Mouse (Mus musculus) urinary bladder, postnatal 36 days (tissue): ENCODE results near the gene Tspan4.
"Not testable (repeated sequence)": the region's sequence is repeated elsewhere in the genome, so short reads cannot be mapped to it uniquely, and the experiment has no call there.

ENCODE experiments used
- DNase-seq, 2 experiments: peaks; one replicate each; pipeline ENCODE4 v3.0.0; 2022; ENCODE audit warnings: low spot score in 2 of 2, mixed read lengths in 1 of 2

Gene Tspan4

GRCm38 (mm10) chr7:141439140-141439679, 35.8 kb upstream of the Tspan4 start:
- no peak for DNase-seq

GRCm38 (mm10) chr7:141439811-141440210, 35.2 kb upstream of the Tspan4 start:
- no peak for DNase-seq

DNA sequence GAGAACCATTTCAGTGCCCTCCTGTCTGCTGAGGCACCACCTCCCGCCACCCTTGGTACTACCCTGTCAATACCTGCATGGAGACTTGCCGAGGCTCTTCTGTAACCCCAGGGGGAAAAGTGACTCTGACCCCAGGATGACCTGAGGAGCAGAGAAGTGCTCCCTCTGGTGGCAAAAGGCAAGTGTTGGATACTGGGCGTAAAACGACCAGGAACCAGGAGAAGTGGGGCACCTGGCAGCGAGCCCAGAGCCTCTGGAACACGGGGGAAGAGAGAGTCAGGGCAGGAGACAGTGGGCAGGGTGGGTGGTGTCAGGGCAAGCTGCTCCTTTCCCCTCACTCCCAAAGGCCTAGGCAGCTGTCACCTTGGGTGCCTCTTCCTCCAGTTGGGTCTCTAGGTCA, 34.4 kb upstream of the Tspan4 start:
- no peak for DNase-seq

GRCm38 (mm10) chr7:141441460-141441859, 33.6 kb upstream of the Tspan4 start:
- DNase-seq = no peak

- DNase-seq = no peak
Observed at GRCm38 (mm10) chr7:141442199-141442598, 32.8 kb upstream of the Tspan4 start.

DNA sequence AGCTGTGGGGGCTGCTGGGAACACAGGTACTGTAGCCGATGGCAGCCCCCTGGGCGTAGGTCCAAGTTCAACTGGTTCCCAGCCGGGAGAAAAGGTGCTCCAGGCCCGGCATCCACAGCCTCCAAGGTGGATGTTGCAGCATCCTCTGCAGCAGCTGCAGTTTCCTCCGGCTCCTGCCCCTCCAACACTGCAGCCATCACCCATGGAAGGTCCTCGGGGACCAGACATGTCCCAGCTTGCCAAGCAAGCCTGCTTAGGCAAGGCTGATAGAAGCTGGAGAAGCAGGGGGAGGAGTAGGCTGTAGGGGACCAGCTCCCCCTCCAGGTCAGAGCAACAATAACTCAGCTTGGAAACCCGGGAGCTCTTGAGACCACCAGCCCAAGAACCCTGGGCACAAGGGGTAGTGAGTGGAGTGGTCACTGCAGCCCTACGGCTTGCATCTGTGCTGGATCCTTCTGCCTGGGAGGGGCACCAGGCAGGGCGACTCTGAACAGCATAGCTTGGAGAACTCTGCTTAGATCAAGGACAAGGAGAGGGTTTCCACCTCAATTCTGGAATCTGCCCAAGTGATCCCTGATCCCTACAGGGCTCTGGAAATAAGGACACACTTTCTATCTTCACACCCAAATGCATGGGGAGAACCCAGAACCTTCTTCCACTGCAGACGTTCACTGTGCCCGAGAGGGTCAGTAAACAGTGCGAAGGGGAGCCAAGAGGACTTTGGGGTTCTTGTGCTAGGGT, 31.8 kb upstream of the Tspan4 start:
- DNase-seq = no peak

DNA sequence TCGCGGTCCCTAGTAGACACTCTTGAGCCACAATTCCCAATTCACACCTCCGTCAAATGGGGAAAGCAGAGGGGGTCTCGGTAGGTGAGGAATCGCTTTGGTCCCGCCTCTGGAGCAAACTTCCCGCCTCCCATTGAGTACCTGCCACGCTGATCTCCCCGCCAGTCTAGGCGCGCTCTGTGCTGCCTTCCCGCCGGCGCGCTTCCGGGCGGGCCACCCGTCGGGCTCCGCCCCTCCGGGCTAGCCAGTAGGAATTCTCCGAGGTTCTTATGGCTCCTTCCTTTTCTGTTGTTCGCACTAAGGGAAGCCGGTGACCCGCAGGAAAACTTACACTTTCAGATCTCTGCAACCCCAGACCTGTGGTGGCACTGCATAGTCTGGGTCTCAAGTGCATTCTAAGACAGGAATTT, 31.2 kb upstream of the Tspan4 start, which contains the start of gene Pidd1:
Gene Pidd1, minus strand, starts transcription at position 198 of the 410 bp plus-strand sequence.
- peak in 1 of 2 experiments; percentile 69 for DNase-seq

DNA sequence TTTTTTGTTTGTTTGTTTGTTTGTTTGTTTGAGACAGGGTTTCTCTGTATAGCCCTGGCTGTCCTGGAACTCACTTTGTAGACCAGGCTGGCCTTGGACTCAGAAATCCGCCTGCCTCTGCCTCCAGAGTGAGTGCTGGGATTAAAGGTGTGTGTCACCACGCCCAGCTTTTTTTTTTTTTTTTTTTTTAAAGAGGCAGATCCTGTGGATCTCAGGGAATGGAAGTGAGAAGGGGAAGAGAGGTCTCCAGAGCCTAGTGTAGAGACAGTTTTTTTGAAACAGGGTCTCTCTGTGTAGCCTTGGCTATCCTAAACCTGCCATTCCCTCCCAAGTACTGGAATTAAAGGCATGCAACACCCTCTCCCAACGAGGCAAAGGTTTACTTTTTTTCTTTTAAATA, 28.7 kb upstream of the Tspan4 start:
- DNase-seq = not testable (repeated sequence)

DNA sequence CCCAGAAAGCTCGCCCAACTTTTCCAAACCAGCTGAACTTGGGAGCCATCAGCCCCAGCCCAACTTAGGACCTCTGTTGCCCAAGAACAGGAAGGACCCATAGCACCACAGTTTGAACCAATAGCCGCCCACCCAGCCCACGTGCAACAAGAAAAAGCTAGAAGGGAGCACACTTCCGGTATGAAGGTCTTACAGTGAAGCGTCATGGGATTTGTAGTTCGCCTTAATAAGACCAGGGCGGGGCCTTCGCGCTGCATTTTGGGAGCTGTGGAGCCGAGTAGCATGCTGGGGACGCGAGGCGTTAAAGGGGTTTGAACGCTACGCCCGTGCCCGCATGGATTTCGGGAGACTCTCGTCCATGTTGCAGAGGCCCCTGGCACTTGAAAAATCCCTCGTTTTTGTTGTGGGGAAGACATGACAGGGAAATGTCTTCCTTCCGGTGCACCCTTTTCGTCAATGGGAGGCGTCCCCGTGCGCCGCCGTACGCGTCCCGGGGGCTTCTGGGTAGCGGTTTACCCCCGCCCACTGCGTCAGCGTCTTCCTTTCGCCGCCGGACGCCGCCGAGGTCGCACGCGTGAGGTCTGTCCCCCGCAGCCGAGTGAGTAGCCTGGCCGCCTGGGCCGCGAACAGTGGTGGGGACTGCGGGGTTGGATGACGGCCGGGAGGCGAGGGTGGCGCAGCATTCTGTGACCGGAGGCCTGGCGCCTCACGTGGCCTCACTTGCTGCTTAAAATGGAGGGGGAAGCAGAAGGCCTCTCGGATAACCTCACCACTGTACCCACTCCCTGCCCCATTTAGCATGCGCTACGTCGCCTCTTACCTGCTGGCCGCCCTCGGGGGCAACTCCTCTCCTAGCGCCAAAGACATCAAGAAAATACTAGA, 27.7 kb upstream of the Tspan4 start, which contains the start of gene Rplp2:
Gene Rplp2, plus strand, starts transcription at position 261 of the 882 bp plus-strand sequence.
- DNase-seq = peak; percentile 90 to 94

GRCm38 (mm10) chr7:141451928-141452327, 23.1 kb upstream of the Tspan4 start:
- DNase-seq = no peak

DNA sequence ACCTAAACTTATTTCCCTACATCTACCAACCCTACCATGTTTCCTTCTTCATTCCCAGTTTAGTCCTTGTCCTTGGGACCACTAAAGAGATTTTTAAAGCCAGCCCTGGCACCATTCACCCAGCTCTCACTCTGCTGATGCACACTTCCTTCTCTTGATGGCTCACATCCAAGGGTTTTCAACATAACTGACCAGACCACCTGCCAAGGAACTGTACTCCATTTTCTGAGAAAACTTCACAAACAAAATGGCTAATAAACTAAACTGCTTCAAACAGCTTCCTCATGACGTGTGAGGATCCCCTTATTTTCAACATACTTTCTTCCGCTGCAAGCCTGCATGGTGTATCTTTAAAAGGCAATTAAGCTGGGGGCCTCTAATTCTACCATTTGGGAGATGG, 21.4 kb upstream of the Tspan4 start:
- no peak for DNase-seq

GRCm38 (mm10) chr7:141454967-141455551, 20.0 kb upstream of the Tspan4 start, which contains the start of gene Pnpla2:
Gene Pnpla2 (plus strand): TSS chr7:141455198.
- peak; percentile 92 to 97 for DNase-seq

GRCm38 (mm10) chr7:141455610-141456314, 19.3 kb upstream of the Tspan4 start:
- DNase-seq = peak in 1 of 2 experiments; percentile 82

DNA sequence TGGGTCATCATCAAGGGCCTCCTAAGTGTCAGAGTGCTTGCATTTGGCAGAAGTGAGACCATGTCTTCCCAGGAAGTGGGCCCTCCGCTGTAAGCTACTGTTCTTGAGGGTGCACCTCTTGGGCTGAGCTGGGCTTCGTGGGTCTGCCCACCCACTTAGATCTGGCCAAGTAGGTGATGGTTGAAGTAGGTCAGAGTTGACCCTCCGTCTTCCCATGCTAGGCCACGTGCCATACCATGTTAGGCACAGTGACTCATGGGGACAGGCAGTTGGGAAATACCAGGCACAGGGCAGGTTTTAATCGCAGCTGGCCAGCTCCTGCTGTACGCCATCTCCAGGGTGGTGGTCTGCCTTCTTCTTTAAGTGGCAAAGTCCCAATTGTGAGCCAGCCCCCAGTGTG, 18.3 kb upstream of the Tspan4 start:
- peak in 1 of 2 experiments; percentile 78 for DNase-seq

- DNase-seq = no peak
Observed at GRCm38 (mm10) chr7:141457236-141457635, 17.8 kb upstream of the Tspan4 start.

DNA sequence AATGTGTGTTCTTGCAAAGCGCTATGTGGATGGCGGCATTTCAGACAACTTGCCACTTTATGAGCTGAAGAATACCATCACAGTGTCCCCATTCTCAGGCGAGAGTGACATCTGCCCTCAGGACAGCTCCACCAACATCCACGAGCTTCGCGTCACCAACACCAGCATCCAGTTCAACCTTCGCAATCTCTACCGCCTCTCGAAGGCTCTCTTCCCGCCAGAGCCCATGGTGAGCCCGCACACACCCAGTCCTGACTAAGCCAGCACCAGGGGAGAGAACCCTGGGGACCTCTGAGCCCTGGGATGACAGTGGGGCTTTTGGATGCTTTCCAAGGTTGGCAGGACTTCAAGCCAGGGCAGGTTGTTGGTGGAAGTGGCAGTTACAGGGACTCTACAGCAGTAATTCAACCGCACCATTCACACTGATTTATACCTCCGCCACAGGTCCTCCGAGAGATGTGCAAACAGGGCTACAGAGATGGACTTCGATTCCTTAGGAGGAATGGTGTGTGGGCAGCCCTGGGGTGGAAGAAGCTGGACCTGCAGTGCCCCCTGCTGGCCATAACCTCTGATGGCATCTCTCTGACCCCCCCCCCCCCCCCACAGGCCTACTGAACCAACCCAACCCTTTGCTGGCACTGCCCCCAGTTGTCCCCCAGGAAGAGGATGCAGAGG, 16.9 kb upstream of the Tspan4 start:
- DNase-seq = no peak

DNA sequence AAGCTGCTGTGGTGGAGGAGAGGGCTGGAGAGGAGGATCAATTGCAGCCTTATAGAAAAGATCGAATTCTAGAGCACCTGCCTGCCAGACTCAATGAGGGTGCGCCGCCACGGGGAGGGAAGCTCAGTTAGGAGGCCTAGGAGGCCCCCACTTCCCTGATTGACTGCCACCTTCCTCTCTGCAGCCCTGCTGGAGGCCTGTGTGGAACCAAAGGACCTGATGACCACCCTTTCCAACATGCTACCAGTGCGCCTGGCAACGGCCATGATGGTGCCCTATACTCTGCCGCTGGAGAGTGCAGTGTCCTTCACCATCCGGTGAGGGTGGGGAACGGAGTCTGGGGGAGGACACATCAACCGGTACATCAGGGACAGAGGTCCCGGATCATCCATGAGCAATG, 16.4 kb upstream of the Tspan4 start:
- no peak for DNase-seq

DNA sequence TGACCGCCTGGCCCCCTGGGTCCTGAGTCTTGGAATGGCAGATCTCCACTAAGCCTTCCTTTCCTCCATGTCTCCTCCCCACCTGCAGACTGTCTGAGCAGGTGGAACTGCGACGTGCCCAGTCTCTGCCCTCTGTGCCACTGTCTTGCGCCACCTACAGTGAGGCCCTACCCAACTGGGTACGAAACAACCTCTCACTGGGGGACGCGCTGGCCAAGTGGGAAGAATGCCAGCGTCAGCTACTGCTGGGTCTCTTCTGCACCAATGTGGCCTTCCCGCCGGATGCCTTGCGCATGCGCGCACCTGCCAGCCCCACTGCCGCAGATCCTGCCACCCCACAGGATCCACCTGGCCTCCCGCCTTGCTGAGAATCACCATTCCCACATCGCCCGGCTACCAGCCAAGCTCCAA, 15.7 kb upstream of the Tspan4 start:
- no peak for DNase-seq

GRCm38 (mm10) chr7:141460001-141460390, 15.0 kb upstream of the Tspan4 start:
- DNase-seq = no peak

DNA sequence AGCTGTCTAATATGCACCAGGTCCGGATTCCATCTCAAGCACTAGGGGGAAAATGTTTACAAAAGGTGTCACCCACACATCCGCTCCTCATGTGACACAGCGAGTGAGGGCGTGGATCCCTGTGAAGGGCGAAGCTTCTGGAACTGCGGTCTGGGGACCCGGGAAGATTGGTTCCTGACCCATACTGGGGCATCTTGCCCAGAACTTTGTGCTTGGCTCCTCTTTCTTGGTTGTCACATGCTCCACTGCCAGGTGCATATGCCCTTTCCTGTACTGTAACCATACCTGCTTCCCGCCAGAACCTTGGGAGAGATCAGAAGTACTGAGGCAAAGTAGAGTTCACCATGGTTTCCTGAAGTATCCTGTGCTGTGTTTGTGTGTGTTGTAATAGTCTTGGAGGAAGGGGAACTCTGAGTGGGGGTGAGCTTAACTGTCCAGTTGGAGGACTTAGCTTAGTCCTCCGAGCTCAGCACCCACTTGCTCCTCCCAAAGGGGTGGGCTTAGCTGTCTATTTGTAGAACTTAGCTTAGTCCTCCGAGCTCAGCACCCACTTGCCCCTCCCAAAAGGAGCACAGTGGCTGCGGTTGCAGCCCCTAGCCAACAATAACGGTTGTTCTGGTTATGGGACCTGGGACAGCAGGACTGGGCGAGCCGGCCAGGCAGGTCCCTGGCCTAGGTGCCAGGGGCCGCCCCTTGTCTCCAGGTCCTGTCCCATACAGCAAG, 14.5 kb upstream of the Tspan4 start, which contains the start of gene Cracr2b:
Gene Cracr2b, plus strand, starts transcription at position 704 of the 723 bp plus-strand sequence.
- DNase-seq = peak in 1 of 2 experiments; percentile 44
